Mouse (Mus musculus): ENCODE results near the gene Zdhhc21.

Gene Zdhhc21

GRCm38 (mm10) chr4:82765513-82766216 is 94.1 kb downstream of the Zdhhc21 start:
- DNase-seq (ENCODE audit: low spot score in 2 of 2) = no peak

GRCm38 (mm10) chr4:82763586-82763985 is 96.2 kb downstream of the Zdhhc21 start:
- no peak for DNase-seq (ENCODE audit: low spot score in 2 of 2)

DNA sequence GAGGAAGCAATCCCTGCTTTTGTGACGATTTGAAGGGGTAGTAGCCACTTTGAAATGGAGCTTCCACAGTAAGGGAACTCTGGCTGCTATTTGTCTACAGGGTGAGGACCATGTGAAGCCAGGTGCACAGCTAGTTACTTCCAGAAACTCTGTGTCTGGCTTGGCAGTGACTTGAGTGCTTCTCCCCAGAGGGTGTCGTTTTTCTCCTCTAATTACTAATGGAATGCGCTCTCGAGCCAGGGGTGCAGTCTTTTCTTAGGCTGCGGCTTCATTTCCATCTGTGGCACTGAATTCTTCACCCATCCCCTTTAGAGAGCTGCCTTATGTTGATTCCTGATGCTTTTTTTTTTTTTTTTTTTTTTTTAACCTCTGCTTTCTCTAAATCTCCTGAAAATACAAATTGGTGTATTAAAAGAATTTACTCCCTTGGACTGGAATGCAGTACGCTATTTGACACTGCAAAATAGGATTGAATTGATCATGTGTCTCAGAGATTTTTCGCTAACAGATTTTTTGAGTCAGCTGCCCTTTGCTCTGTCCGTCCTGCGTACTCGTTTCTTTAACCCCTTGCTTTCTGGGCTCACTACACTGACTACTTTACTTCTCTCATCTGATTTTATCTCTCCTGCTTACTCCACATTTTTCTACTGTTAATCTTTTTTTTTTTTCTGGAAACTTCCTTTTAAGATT is 97.2 kb downstream of the Zdhhc21 start:
- DNase-seq (ENCODE audit: low spot score in 2 of 2) = no peak

- DNase-seq (ENCODE audit: low spot score in 2 of 2) = no peak
Measured at GRCm38 (mm10) chr4:82756295-82756626, 103.5 kb downstream of the Zdhhc21 start.

DNA sequence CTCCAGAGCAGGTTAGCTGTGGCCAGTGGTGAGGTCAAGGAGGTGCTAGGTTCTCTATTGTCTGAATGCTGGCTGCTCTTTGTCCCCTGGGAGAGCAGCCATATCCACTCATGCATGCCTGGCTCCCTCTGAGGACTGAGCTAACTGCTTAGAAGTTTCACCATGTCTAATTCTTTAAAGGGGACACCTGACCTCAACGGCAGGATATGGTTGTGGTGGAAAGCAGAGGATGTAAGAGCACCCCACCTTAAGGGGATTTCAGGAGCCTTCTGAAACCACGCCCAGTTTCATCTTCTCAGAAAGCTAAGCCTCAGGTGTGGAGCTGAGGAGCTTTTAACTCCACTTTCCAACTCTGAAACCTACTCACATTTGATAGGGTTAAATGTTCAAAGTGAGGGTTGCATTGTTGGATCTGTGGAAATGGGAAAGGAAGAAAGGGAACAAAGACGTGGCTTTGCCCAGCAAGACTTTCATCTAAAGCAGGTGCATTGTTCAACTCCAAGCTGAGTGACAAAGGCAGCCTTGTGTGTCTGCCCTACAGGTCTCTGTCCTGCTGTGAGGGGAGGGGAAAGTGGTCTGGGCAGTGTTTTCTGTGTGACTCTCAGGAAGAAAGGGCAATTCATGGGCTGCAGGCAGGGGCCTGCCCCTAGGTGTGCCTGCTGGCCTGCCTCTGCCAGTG is 104.0 kb downstream of the Zdhhc21 start:
- no peak for DNase-seq (ENCODE audit: low spot score in 2 of 2)

Data from urinary bladder, postnatal 4 days (tissue).